Mouse (Mus musculus): ENCODE measurements around the gene Slc3a2.
A peak's percentile ranks its signal among the peaks of the same experiment; 100 is the strongest.
"Not testable (repeated sequence)": the region's sequence is repeated elsewhere in the genome, so short reads cannot be mapped to it uniquely, and the experiment has no call there.

Slc3a2 gene

GRCm38 (mm10) chr19:8722907-8723573 lies at the start of gene Slc3a2:
Gene Slc3a2, minus strand, starts transcription at chr19:8723369.
- peak; percentile 97 for DNase-seq (ENCODE audit: low spot score)

GRCm38 (mm10) chr19:8770567-8771270 lies 47.5 kb upstream of the Slc3a2 start, which contains the start of gene Tmem223:
Gene Tmem223, plus strand, starts transcription at chr19:8770996.
- peak; percentile 82 for DNase-seq (ENCODE audit: low spot score)

DNA sequence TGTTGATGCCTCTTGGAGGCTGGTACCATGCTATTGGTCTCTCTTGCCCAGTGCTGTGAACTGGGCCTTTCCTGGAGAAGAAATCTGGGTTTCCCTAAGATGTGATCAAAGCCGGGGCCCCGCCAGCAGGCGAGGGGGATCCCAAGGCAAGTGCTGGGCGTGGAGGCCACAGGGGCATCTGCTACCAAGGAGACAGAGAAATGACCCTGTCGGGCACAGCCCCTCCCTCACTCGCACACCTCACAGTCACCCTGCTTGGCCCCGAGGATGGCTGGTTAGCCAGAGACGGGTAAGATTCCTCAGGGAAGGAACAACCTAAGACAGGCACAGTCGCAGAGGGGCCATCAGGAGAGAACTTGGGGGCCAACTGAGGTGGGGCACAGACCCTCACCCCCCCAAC lies 42.4 kb upstream of the Slc3a2 start:
- DNase-seq (ENCODE audit: low spot score): no peak

DNA sequence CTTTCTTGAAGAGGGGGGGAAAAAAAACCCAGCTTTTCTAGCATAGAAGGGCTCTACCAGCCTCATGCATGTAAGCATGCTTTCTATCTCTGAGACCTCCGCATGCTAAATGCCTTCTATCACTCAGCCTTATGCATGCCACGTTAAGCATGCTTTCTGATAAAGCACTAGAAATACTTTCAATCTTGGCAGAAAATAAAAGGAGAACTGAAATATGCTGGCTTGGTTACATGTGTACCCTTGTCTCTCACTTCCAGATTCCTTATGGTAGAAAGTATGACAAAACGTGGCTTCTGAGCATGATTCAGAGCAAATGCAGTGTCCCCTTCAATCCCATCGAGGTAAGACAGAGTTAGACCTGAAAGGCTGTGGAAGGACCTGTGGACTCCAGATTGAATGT lies 40.1 kb upstream of the Slc3a2 start:
- DNase-seq (ENCODE audit: low spot score): no peak

GRCm38 (mm10) chr19:8760757-8761156 lies 37.6 kb upstream of the Slc3a2 start:
- DNase-seq (ENCODE audit: low spot score): no peak

DNA sequence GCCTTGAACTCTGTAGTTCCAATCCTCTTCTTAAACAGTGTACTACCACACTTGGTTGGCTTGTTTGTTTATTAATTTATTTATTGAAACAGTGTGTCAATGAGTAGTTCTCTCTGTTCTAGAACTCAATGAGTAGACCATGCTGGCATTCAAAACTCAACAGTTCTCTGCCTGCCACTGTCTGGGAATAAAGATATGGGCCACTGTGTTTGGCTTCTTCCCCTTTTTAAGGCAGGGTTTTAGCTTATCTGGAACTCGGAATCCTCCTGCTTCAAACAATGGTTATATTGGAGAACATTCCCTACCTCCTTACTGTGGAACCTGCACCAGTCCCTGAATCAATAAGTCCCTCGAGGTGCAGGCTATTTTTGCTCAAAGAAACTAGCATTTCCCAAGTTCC lies 35.7 kb upstream of the Slc3a2 start:
- DNase-seq (ENCODE audit: low spot score): no peak

GRCm38 (mm10) chr19:8757471-8757998 lies 34.4 kb upstream of the Slc3a2 start:
- no peak for DNase-seq (ENCODE audit: low spot score)

- peak; percentile 92 for DNase-seq (ENCODE audit: low spot score)
These were observed 33.6 kb upstream of the Slc3a2 start, which contains the start of gene Nxf1 for GRCm38 (mm10) chr19:8756635-8757387. Gene Nxf1, plus strand, starts transcription at chr19:8757073.

- no peak for DNase-seq (ENCODE audit: low spot score)
These were observed 32.5 kb upstream of the Slc3a2 start for GRCm38 (mm10) chr19:8755652-8756051.

DNA sequence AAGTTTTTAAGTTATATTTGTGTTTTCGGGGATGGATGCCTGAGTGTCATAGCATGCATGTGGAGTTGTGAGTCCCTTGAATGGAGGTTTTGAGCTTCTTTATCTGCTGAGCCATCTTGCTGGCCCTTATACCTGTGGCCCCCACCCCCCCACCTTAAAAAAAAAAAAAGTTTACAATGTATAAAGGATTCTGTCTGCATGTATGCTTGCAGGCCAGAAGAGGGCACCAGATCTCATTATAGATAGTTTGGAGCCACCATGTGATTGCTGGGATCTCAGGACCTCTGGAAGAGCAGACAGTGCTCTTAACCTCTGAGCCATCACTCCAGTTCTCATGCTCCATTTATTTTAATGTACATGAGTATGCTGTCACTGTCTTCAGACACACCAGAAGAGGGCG lies 24.2 kb upstream of the Slc3a2 start:
- no peak for DNase-seq (ENCODE audit: low spot score)

DNA sequence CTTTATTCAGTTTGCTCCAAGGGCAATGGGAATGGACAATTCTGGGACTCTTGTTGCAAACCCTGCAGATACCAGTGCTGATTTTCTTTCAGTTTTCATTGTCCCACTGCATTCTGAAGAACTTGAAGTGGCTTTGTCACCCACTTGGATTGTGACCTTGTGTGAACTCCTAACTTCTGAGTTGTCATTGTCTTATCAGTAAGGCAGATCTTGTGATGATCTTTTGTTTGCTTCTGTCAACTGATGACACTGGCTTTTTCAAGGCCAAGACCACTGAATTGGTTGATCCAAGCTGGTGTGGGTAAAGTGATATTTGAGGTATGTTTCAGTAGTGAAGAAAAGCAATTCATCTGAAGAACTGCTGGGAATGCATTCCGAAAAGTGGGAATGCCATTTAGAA lies 22.2 kb upstream of the Slc3a2 start:
- no peak for DNase-seq (ENCODE audit: low spot score)

GRCm38 (mm10) chr19:8742176-8742575 lies 19.0 kb upstream of the Slc3a2 start:
- no peak for DNase-seq (ENCODE audit: low spot score)

- peak; percentile 98 for DNase-seq (ENCODE audit: low spot score)
These were observed 18.2 kb upstream of the Slc3a2 start, which contains the start of gene Stx5a for GRCm38 (mm10) chr19:8741243-8741869. Gene Stx5a, plus strand, starts transcription at chr19:8741413.

- DNase-seq (ENCODE audit: low spot score): peak; percentile 61
These were observed 17.4 kb upstream of the Slc3a2 start, which contains the start of gene 1700092M07Rik for GRCm38 (mm10) chr19:8740603-8741002. Gene 1700092M07Rik, plus strand, starts transcription at chr19:8740718.

DNA sequence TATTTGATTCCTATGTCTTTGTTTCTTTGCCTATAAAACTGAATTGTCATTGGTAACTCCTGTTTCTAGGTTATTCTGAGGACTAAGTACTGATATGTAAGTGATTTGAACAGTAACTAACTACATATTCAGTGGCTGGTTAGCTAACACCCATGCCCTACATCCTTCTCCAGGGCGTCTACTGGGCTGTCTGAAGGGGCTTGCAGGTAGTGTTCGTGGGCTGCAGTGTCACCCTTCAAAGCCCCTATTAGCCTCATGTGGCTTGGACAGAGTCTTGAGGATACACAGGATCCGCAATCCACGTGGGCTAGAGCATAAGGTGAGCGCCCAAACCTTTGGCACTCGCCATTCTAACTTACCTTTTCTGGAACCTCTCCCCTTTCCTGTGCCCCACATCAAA lies 16.5 kb upstream of the Slc3a2 start:
- no peak for DNase-seq (ENCODE audit: low spot score)

DNA sequence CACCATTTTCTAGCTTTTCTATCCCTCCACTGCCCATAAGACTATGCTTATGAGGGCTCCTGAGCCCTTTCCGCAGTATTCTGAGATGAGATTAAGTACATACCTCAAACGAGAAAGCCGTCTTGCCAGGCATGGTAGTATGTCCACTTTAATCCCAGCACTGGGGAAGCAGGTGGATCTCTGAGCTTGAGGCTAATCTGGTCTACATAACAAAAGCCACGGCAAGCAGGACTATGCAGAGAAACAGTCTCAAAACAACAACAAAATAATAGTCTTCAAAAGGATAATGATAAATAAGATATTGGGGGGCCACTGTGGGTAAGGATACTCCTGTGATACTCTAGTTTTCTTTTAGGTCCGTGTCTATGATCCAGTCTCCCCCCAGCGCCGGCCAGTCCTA lies 15.7 kb upstream of the Slc3a2 start:
- no peak for DNase-seq (ENCODE audit: low spot score)

DNA sequence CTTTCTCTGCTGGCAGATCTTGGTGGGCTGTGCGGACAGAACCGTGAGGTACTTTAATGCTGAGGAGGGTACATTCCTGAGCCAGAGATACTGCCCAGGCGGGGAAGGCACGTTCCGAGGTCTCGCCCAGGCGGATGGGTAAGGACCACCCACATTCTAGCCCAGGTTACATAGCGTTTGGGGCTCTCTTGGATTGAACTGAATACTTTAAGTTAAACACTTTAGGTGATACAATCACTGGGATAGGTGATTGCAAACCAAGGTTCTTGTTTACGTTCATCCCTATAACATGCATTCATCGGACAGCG lies 12.9 kb upstream of the Slc3a2 start:
- DNase-seq (ENCODE audit: low spot score): no peak

- DNase-seq (ENCODE audit: low spot score): peak; percentile 90
These were observed 12.4 kb upstream of the Slc3a2 start, which contains the start of gene Wdr74 for GRCm38 (mm10) chr19:8735389-8736159. Gene Wdr74, plus strand, starts transcription at chr19:8735827.

- DNase-seq (ENCODE audit: low spot score): no peak
These were observed 11.2 kb upstream of the Slc3a2 start for GRCm38 (mm10) chr19:8734334-8734733.

DNA sequence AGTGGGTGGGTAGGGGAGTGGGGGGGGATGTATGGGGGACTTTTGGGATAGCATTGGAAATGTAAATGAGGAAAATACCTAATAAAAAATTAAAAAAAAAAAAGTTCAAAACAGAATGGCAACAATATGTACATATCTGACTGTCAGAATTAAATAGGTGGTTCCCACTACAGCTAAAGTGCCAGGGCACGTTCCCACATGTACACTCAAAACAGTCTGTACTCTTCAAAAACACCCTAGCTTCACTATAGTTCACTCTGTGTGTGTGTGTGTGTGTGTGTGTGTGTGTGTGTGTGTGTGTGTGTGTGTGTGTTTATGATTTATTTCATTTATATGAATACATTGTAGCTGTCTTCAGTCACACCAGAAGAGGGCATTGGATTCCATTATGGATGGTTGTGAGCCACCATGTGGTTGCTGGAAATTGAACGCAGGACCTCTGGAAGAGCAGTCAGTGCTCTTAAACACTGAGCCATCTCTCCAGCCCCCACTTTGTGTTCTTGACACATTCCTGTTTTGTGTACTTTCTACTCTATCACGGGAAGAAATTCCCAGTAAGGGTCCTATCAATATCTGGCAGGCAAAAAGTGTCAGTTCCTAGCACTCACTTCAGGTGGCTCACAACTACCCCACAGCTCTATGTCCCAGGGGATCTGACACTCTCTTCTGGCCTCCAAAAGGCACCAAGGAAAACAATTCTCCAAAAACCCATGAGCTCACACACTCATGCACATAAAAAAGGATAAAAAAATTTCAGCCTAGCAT lies 5.3 kb upstream of the Slc3a2 start:
- not testable (repeated sequence) for DNase-seq (ENCODE audit: low spot score)

All from yolk sac, embryonic 10.5 days (tissue).